Mouse (Mus musculus) spleen, adult 2 months (tissue): ENCODE measurements at regions not wholly inside any gene's neighbourhood (a gene's known extent, or its start where the extent isn't known, plus 50 kb on each side); places are given as distances from the start of the nearest gene placed in this dataset.

Source experiments
- CTCF ChIP-seq: fragments of 200-500 bp; IDR thresholded peaks from 2 replicates; pipeline ENCODE4 v1.5.1; 2011; ENCODE audit warnings: mild to moderate bottlenecking, inconsistent platforms; ENCODE audit not compliant: insufficient read depth, insufficient read length, insufficient replicate concordance; ENCODE audit errors: extremely low read depth
- POLR2A ChIP-seq: fragments of 200-500 bp; IDR thresholded peaks from 2 replicates; pipeline ENCODE4 v1.6.1; 2011; ENCODE audit warnings: low read depth, low read length, inconsistent platforms

- no peak for TF ChIP-seq CTCF
- no peak for TF ChIP-seq POLR2A
Measured at GRCm38 (mm10) chr13:6992323-6992994, 343.9 kb upstream of the Pfkp start.
